Mouse (Mus musculus): ENCODE data around the gene Zfp445. TPM values are rescaled to one million over a fixed set of nuclear protein-coding genes. Genes with fewer than 3 reads are reported as not detected.

Zfp445 gene
- polyA plus RNA-seq, 1 experiment, result 25.1 TPM

- no peak overlapping the region for H3K4me3 ChIP-seq (ENCODE audit: extremely low read depth, insufficient read depth, insufficient read length)
- H3K27me3 ChIP-seq (ENCODE audit: control insufficient read depth, insufficient read depth, low read length), result no peaks in the 10 kb centered on the region
- 63% methylated on average over 1 of the region's 1 CpGs for WGBS
- no peak overlapping the region for H3K27ac ChIP-seq (ENCODE audit: insufficient read depth, low read length)
- TF ChIP-seq CTCF (IDR thresholded peaks at IDR 0.05; ENCODE audit: extremely low read depth, insufficient read depth, insufficient read length, insufficient replicate concordance) (no peak), POLR2A (IDR thresholded peaks at IDR 0.05; ENCODE audit: low read depth, low read length) (no peak)
- no peak for DNase-seq (ENCODE audit: low read depth in 1 of 2, low spot score in 2 of 2)
- no peaks in the 10 kb centered on the region for H3K4me1 ChIP-seq (ENCODE audit: control insufficient read depth, insufficient read depth, insufficient read length)
- no peaks in the 10 kb centered on the region for H3K36me3 ChIP-seq (ENCODE audit: control insufficient read depth, insufficient read depth, low read length)
Observed at GRCm38 (mm10) chr9:122874653-122875052, 8.8 kb upstream of the Zfp445 start.

- 92% methylated on average over 4 of the region's 4 CpGs for WGBS
- H3K27ac ChIP-seq (ENCODE audit: insufficient read depth, low read length), result no peak overlapping the region
- H3K27me3 ChIP-seq (ENCODE audit: control insufficient read depth, insufficient read depth, low read length), result no peaks in the 10 kb centered on the region
- no peaks in the 10 kb centered on the region for H3K4me1 ChIP-seq (ENCODE audit: control insufficient read depth, insufficient read depth, insufficient read length)
- no peak overlapping the region for H3K4me3 ChIP-seq (ENCODE audit: extremely low read depth, insufficient read depth, insufficient read length)
- no peaks in the 10 kb centered on the region for H3K36me3 ChIP-seq (ENCODE audit: control insufficient read depth, insufficient read depth, low read length)
- DNase-seq (ENCODE audit: low read depth in 1 of 2, low spot score in 2 of 2), result no peak
- TF ChIP-seq POLR2A (IDR thresholded peaks at IDR 0.05; ENCODE audit: low read depth, low read length) (no peak), CTCF (IDR thresholded peaks at IDR 0.05; ENCODE audit: extremely low read depth, insufficient read depth, insufficient read length, insufficient replicate concordance) (no peak)
Observed at GRCm38 (mm10) chr9:122872595-122872994, 6.8 kb upstream of the Zfp445 start.

GRCm38 (mm10) chr9:122866192-122866591 is 386 bp upstream of the Zfp445 start:
- H3K27me3 ChIP-seq (ENCODE audit: control insufficient read depth, insufficient read depth, low read length), result no peaks in the 10 kb centered on the region
- no peak overlapping the region for H3K27ac ChIP-seq (ENCODE audit: insufficient read depth, low read length)
- WGBS, result 86% methylated on average over 4 of the region's 4 CpGs
- TF ChIP-seq POLR2A (IDR thresholded peaks at IDR 0.05; ENCODE audit: low read depth, low read length) (no peak), CTCF (IDR thresholded peaks at IDR 0.05; ENCODE audit: extremely low read depth, insufficient read depth, insufficient read length, insufficient replicate concordance) (no peak)
- DNase-seq (ENCODE audit: low read depth in 1 of 2, low spot score in 2 of 2), result no peak
- H3K36me3 ChIP-seq (ENCODE audit: control insufficient read depth, insufficient read depth, low read length), result peaks cover 8% of the 10 kb centered on the region
- H3K4me3 ChIP-seq (ENCODE audit: extremely low read depth, insufficient read depth, insufficient read length), result peak overlapping the region; percentile 99; the same call in 1 of the 2 replicates
- peaks cover 4% of the 10 kb centered on the region; the same call in 1 of the 2 replicates for H3K4me1 ChIP-seq (ENCODE audit: control insufficient read depth, insufficient read depth, insufficient read length)

- no peak for DNase-seq (ENCODE audit: low read depth in 1 of 2, low spot score in 2 of 2)
- peaks cover 18% of the 10 kb centered on the region for H3K36me3 ChIP-seq (ENCODE audit: control insufficient read depth, insufficient read depth, low read length)
- H3K27ac ChIP-seq (ENCODE audit: insufficient read depth, low read length), result no peak overlapping the region
- H3K4me3 ChIP-seq (ENCODE audit: extremely low read depth, insufficient read depth, insufficient read length), result peak overlapping the region; percentile 46
- TF ChIP-seq POLR2A (IDR thresholded peaks at IDR 0.05; ENCODE audit: low read depth, low read length), result no peak
- TF ChIP-seq CTCF (IDR thresholded peaks at IDR 0.05; ENCODE audit: extremely low read depth, insufficient read depth, insufficient read length, insufficient replicate concordance), result no peak
- peaks cover 4% of the 10 kb centered on the region; the same call in 1 of the 2 replicates for H3K4me1 ChIP-seq (ENCODE audit: control insufficient read depth, insufficient read depth, insufficient read length)
- no peaks in the 10 kb centered on the region for H3K27me3 ChIP-seq (ENCODE audit: control insufficient read depth, insufficient read depth, low read length)
- WGBS, result 67% methylated on average over 3 of the region's 3 CpGs
Observed at GRCm38 (mm10) chr9:122864848-122865247, 958 bp downstream of the Zfp445 start.

GRCm38 (mm10) chr9:122863731-122864130 is 2.1 kb downstream of the Zfp445 start:
- no peak overlapping the region for H3K4me3 ChIP-seq (ENCODE audit: extremely low read depth, insufficient read depth, insufficient read length)
- H3K27ac ChIP-seq (ENCODE audit: insufficient read depth, low read length), result no peak overlapping the region
- no peak for DNase-seq (ENCODE audit: low read depth in 1 of 2, low spot score in 2 of 2)
- peaks cover 4% of the 10 kb centered on the region; the same call in 1 of the 2 replicates for H3K4me1 ChIP-seq (ENCODE audit: control insufficient read depth, insufficient read depth, insufficient read length)
- 84% methylated on average over 2 of the region's 2 CpGs for WGBS
- H3K36me3 ChIP-seq (ENCODE audit: control insufficient read depth, insufficient read depth, low read length), result peaks cover 28% of the 10 kb centered on the region
- no peaks in the 10 kb centered on the region for H3K27me3 ChIP-seq (ENCODE audit: control insufficient read depth, insufficient read depth, low read length)
- TF ChIP-seq POLR2A (IDR thresholded peaks at IDR 0.05; ENCODE audit: low read depth, low read length), result no peak
- no peak for TF ChIP-seq CTCF (IDR thresholded peaks at IDR 0.05; ENCODE audit: extremely low read depth, insufficient read depth, insufficient read length, insufficient replicate concordance)

- peaks cover 53% of the 10 kb centered on the region for H3K36me3 ChIP-seq (ENCODE audit: control insufficient read depth, insufficient read depth, low read length)
- no peak for DNase-seq (ENCODE audit: low read depth in 1 of 2, low spot score in 2 of 2)
- no peak for TF ChIP-seq POLR2A (IDR thresholded peaks at IDR 0.05; ENCODE audit: low read depth, low read length)
- no peak for TF ChIP-seq CTCF (IDR thresholded peaks at IDR 0.05; ENCODE audit: extremely low read depth, insufficient read depth, insufficient read length, insufficient replicate concordance)
Observed at GRCm38 (mm10) chr9:122860752-122861151, 5.1 kb downstream of the Zfp445 start.

GRCm38 (mm10) chr9:122856716-122857115 is 9.1 kb downstream of the Zfp445 start:
- TF ChIP-seq POLR2A (IDR thresholded peaks at IDR 0.05; ENCODE audit: low read depth, low read length), result no peak
- TF ChIP-seq CTCF (IDR thresholded peaks at IDR 0.05; ENCODE audit: extremely low read depth, insufficient read depth, insufficient read length, insufficient replicate concordance), result no peak
- Histone ChIP-seq H3K27me3 (ENCODE audit: control insufficient read depth, insufficient read depth, low read length) (no peaks in the 10 kb centered on the region), H3K27ac (ENCODE audit: insufficient read depth, low read length) (no peak overlapping the region), H3K4me1 (ENCODE audit: control insufficient read depth, insufficient read depth, insufficient read length) (no peaks in the 10 kb centered on the region), H3K36me3 (ENCODE audit: control insufficient read depth, insufficient read depth, low read length) (peaks cover 78% of the 10 kb centered on the region), H3K4me3 (ENCODE audit: extremely low read depth, insufficient read depth, insufficient read length) (no peak overlapping the region)
- 94% methylated on average over 3 of the region's 3 CpGs for WGBS
- DNase-seq (ENCODE audit: low read depth in 1 of 2, low spot score in 2 of 2), result no peak

More at GRCm38 (mm10) chr9:122860752-122861151, 5.1 kb downstream of the Zfp445 start:
- H3K27me3 ChIP-seq (ENCODE audit: control insufficient read depth, insufficient read depth, low read length), result no peaks in the 10 kb centered on the region
- H3K27ac ChIP-seq (ENCODE audit: insufficient read depth, low read length), result no peak overlapping the region
- peaks cover 4% of the 10 kb centered on the region; the same call in 1 of the 2 replicates for H3K4me1 ChIP-seq (ENCODE audit: control insufficient read depth, insufficient read depth, insufficient read length)
- H3K4me3 ChIP-seq (ENCODE audit: extremely low read depth, insufficient read depth, insufficient read length), result no peak overlapping the region

Measured in spleen, adult 2 months (tissue).